Mouse (Mus musculus): ENCODE measurements around the gene Ano10. TPM values are rescaled to one million over a fixed set of nuclear protein-coding genes. Genes with fewer than 3 reads are reported as not detected.
A peak's percentile ranks its signal among the peaks of the same experiment; 100 is the strongest.

Gene Ano10
- polyA plus RNA-seq, 3 experiments from 2014 or later = 13.5 to 24.3 (median 19.2) TPM

- no peak for ATAC-seq
These were observed 4.0 kb downstream of the Ano10 start for GRCm38 (mm10) chr9:122290192-122290591.

GRCm38 (mm10) chr9:122288416-122288815 lies 5.8 kb downstream of the Ano10 start:
- ATAC-seq = no peak

GRCm38 (mm10) chr9:122287526-122287925 lies 6.7 kb downstream of the Ano10 start:
- no peak for ATAC-seq

DNA sequence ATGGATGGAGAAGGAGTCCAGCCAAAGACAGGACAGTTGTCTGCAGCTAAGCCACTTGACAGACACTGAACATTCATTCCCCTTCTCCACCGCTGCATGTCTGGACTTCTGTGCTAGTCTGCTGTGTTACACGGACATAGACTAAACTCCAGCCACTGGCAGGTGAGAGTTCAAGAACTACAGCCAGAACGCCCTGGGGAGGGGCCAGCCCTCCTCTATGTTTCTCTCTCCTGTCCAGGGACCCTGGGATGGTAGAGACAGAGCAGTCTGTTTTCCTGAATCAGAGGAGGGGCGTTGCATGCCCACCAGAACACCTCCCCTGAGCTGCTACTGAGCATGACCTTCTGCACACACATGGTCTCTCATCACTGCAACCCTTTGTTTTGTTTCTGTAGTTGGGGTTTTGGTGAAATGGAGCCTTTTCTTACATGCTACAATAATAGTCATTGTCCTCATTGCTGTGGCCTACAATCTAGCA lies 8.4 kb downstream of the Ano10 start:
- no peak for ATAC-seq

DNA sequence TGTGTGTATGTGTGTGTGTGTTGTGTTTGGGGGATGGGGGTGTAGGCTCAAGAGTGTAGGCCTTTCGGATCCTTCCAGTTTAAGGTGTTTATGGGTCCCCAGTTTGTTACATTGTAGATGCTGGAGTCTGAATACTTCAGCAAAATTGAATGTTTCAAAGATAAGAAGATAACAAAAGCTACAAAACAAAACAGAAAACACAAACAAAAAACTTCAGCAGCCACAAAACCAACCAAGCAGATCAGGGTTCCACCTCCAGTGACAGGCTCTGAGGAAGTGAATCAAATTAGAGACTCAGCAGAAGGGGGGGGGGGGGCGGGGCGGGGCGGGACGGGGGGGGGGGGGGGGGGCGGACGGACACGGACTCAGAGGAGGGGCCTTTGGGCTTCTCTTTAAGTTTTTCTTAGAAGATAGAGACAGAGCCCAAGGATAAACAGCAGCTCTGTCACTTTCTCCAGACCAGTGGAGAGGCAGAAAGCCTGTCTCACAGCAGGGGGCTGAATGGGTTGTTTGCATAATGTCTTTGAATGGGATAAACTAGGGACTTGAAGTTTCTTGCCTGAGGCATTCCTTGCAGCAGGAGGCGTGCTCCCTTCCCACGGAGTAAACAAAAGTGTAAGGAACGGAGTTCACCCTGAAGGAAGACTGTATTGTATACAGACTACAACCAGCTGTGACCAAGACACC lies 8.9 kb downstream of the Ano10 start:
- ATAC-seq = no peak

DNA sequence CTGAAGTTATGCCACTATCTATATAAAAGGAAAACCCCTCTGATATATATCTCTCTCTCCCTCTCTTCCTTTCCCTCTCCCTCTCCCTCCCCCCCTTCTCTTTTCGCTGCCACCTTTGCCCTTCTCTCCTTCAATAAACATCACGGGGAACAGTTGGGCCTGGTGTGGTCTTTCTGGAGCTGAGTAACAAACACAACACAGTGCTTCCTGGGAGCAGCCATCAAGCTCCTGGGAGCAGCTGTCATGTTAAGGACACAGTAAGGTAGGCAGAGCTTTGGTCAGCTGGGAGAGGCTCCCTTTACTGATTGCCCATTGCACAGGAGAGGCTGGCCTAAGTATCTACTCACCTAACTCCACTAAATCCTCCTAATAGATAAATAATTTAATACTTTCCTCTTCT lies 9.5 kb downstream of the Ano10 start:
- ATAC-seq = no peak

GRCm38 (mm10) chr9:122281004-122281403 lies 13.2 kb downstream of the Ano10 start:
- no peak for ATAC-seq

DNA sequence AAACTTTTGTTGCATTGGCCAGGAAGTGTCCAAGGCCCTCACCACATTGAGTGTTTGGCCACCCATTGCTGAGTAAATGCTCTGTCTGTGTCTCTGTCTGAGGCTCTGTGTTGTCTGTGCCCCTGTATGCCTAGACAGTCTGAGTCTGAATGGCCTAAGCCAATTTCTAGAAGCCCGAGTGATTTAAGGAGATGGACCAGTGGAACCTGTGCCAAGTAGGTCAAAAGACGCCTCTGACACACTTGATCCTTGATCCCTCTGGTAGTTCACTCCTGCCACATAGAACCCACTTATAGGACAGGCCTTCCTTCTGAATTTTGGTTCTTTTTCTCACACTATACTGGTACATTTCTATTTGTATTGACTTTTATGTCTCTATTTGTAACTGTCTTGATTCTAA lies 17.6 kb downstream of the Ano10 start:
- ATAC-seq = no peak

- ATAC-seq = no peak
These were observed 18.1 kb downstream of the Ano10 start for GRCm38 (mm10) chr9:122276134-122276533.

DNA sequence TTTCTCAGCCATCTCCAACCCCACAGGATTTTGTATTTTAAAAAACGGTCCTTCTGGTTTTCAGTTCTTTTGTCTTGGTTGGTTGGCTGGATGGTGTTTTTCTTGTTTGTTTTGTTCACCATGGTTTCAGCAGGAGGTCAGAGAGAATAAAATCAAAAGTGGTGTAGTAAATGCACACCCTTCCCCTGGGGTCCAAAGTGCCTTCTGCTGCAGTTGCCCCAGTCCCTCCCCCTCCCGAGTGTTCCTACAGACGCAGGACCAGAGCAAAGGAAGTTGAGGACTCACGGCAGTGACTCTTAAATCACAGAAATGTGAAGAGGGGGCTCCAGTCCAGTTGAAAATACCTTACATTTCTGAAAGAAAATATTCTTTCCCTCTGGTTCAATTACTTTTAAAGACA lies 19.9 kb downstream of the Ano10 start:
- ATAC-seq = no peak

GRCm38 (mm10) chr9:122273879-122274278 lies 20.3 kb downstream of the Ano10 start:
- no peak for ATAC-seq

GRCm38 (mm10) chr9:122271866-122272265 lies 22.4 kb downstream of the Ano10 start:
- ATAC-seq = peak; percentile 69

GRCm38 (mm10) chr9:122271318-122271717 lies 22.9 kb downstream of the Ano10 start:
- no peak for ATAC-seq

DNA sequence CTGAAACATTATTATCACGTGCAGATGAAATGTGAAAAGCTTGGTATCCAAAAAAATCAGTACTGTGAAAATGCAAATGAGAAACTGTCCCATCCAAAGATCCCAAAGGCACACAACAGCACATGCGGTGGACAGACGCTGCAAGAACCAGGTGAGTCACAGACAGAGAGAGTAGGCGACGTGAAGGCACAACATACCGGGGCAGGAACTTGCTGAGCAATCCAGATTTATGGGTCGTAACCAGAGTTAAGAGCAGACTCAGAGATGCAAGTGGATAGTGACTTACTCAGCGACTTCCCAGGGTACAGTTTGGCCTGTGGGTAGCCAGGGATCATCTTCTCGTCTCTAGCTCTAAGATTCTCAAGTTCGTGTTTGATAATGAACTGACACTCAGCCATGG lies 23.3 kb downstream of the Ano10 start:
- ATAC-seq = no peak

- no peak for ATAC-seq
These were observed 24.8 kb downstream of the Ano10 start for GRCm38 (mm10) chr9:122269256-122270041.

DNA sequence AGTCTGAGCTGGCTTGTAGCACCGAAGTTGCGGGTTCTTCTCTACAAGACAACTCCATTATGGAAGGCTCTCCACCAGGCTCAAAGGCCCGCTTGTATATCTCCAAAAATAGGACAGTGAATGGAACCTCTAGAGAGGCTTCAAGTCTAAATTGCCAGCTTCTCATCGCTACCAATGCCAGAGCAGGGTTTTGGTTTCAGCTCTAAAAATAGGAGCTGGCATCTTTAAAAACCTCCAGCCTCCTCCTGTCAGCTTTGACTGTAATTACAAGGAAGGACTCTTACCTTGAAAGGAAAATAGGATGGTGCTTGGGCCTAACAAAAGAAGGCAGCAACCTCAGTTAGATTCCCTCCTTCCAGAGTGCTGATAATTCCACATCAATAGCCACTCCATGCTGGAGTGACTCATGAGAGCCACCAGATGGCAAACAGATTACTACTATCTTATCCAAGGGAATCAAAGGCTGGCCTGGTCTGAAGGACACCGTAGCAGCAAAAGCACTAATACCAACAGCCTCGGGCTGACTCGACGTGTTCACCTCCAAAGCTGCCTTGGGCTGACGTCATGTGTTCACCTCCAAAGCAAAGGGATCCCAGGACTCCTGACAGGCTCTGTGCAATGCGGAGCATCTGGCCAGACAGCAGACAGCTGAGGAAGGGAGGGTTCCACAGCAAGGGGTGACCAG lies 28.6 kb downstream of the Ano10 start:
- ATAC-seq = no peak

DNA sequence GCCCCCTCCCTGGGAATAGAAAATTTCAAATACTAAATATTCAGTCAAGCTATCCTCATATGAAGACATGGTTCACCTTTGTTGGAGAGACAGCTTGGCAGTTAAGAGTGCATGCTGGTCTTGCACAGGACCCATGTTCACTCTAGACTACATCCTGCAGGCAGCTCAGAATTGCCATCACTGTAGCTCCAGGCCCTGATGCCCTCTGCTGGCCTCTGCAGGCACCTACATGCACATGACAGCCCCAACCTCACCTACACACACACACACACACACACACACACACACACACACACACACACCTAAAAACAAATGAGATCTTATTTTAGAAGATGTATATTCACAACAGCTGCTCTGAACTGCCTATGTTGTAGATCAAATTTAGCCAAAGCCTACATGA lies 31.1 kb downstream of the Ano10 start:
- no peak for ATAC-seq

- no peak for ATAC-seq
These were observed 39.8 kb downstream of the Ano10 start for GRCm38 (mm10) chr9:122254386-122254785.

GRCm38 (mm10) chr9:122252113-122252512 lies 42.1 kb downstream of the Ano10 start:
- no peak for ATAC-seq

DNA sequence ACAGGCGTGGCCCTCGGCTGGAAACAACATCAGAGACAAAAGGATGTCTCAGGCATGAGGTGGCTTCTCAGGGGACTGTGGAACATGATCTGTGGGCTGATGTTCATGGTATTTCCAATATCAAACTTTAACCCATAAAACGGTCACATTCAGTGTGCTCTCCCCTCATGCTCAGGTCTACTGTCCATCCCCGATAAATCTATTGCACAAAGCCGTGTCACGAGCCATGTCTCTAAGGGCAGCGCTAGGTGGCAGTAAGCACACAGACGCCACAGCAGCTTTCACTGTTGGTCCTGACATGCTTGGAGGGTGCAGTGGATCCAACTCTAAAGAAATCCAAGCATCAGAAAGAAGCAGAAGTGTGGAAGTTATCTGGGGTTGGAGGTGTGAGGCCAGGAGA lies 46.1 kb downstream of the Ano10 start:
- ATAC-seq = peak; percentile 32

DNA sequence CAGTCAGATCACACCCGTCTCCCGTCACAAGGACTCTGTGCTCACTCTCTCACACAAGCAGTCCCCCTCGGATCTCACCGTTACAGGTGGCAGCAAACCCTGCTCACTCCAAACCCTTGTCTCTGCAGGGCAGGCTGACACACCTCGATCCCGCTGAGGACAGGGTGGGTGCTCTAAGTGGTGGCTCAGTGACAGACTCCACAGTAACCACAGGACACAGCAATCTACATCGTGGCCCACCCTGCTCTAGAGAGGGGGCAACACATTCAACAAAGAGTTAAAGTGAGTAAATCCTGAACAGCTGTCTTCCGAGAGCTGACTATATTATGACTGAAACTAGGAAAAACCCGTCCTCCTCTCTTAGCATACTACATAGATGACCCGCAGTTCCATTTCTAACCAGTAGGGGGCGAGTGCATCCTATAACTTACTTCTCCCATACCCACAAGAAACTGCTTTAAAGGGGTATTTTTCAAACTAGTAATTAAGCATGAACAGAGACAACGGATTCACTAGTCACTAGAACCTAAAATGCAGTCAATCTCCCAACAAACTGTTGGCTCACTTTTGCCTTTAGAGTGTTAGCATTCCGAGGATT lies 46.7 kb downstream of the Ano10 start:
- peak; percentile 38 for ATAC-seq

DNA sequence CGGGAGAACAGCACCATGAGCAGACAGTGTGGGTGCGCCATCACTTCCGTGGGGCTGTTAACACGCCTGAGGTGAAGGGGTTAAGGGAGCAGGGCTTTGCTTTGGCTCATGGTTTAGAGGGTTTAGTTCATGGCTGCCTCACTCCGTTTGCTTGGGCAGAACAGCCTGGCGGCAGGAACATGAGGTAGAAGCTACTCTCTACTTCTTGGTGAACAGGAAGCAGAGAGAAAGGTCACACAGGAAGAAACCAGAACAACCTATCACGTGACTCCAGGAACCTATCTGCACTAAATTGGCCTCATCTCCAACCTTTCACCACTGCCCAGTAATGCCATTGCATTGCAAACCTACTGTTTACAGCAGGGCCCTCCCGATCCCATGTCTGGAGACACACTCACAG lies 48.3 kb downstream of the Ano10 start:
- ATAC-seq = peak; percentile 29

GRCm38 (mm10) chr9:122245471-122245870 lies 48.8 kb downstream of the Ano10 start:
- ATAC-seq = no peak

Measured in inflammation-experienced regulatory T-cells, adult 6 months (primary cell).